Mouse (Mus musculus): ENCODE results near the gene Slc39a2.

DNA sequence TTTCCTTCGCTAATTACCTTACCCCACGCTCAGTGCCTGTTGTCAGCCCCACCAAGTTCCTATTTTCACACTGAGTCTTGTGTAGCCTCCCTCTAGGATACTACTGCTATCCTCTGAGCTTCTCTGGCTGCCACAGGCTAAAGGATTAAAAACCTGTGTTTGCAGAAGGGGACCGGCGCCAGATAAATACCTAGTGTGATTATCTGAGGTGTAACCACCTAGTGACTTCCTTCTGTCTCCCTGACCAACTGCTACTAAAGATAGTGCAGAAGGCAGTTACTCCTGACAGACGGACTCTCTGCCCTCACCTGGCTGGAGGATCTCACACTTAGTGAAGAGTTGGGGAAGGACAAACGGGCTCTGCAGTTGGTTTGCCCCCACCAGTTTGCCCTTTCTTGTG is 3.3 kb downstream of the Slc39a2 start:
- TF ChIP-seq POLR2A (IDR thresholded peaks at IDR 0.05; ENCODE audit: low read depth, low read length) = no peak
- no peak for TF ChIP-seq CTCF (IDR thresholded peaks at IDR 0.05; ENCODE audit: extremely low read depth, insufficient read depth, insufficient read length, insufficient replicate concordance)
